Mouse (Mus musculus) macrophage (primary cell): Measurements from ENCODE around the gene Ano6. TPM values are rescaled to one million over a fixed set of nuclear protein-coding genes. Genes with fewer than 3 reads are reported as not detected.

Experiments
- H3K27ac ChIP-seq: fragments of 350-480 bp; formaldehyde crosslinking; 2 replicates; pipeline ENCODE4 v1.9.0; 2021
- H3K36me3 ChIP-seq: fragments of 350-480 bp; formaldehyde crosslinking; 2 replicates; pipeline ENCODE4 v1.9.0; 2021; ENCODE audit errors: inconsistent target
- H3K4me3 ChIP-seq: fragments of 350-480 bp; formaldehyde crosslinking; 2 replicates; pipeline ENCODE4 v1.9.0; 2021; ENCODE audit errors: inconsistent target
- H3K79me2 ChIP-seq: fragments of 350-480 bp; formaldehyde crosslinking; 2 replicates; pipeline ENCODE4 v1.9.0; 2021; ENCODE audit errors: inconsistent target
- WGBS: methylation state at CpG from one replicate; pipeline ENCODE4 v1.1.7; 2026; ENCODE audit warnings: inconsistent platforms; ENCODE audit not compliant: missing documents; 5-methylcytosine and 5-hydroxymethylcytosine counted together
- polyA plus RNA-seq: library from polyadenylated mRNA; stranded (reverse); fragments of 250-400 nt; gene quantifications from 3 replicates; pipeline ENCODE4 v1.2.4, GENCODE M21; 2018; ENCODE audit warnings: inconsistent platforms

The Ano6 gene
- polyA plus RNA-seq, 1 experiment from 2014 or later = 124 TPM

DNA sequence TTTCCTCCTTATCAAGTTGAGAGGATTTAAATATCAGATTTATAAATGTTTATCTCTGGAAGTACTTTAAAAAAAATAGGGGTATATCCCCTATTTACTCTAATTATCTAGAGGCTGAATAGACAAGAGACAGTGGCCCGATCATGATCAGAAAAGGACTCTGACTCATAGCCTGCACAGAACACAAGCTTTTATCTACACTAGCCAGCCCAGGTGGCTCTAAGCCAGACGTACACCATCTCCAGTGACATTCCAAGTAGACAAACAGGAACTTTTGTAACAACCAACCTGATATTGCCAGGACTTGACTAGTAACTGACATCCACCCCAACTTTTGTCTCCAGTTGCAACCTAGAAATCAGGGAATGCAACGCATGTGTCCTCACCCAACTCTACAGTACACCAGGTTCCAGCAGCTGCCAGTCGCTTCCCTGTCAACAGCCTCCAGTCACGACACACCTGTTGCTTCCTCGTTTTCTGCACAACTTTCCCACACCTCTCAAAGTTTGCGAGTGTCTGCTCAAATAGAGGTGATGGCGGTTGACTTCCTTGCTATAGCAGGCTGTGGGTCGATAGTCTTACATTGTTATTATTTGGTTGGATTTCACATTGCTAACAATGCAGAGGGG lies 199.0 kb downstream of the Ano6 start:
- H3K27ac ChIP-seq = no peak overlapping the region
- WGBS = 87% methylated on average over 9 of the region's 9 CpGs
- no peaks in the 10 kb centered on the region for H3K79me2 ChIP-seq
- no peaks in the 10 kb centered on the region for H3K36me3 ChIP-seq
- H3K4me3 ChIP-seq = no peak overlapping the region

DNA sequence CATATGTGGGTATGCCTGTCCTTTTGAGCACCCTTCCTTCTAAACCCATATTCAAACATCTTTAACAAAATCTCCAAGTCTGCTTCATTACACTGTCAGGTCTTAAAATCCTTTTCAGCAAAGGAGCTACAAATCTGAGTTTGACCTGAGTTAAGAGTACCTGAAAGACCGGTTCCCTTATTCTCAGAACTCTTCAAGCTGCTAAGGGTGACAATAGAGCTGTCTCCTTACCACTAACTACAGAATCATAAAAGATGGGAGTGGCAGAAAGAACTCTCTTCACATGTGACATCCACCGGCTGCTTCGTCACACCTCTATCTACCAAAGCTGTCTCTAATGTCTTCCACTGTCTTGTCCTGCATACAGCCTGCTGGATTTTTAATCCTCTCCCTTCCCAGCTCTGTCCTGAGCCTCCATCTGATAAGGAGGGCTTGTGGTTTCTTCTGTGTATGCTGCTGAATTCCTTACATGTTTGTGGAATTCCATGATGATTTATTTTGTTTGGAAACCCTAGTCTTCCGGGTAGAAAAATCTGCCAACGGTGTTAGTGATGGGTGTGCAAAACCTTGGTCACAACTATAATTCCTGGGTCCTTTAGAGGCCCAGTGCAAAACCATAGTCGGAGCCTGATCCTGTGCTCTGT lies 212.4 kb downstream of the Ano6 start:
- Histone ChIP-seq H3K4me3 (no peak overlapping the region), H3K79me2 (no peaks in the 10 kb centered on the region), H3K27ac (no peak overlapping the region), H3K36me3 (no peaks in the 10 kb centered on the region)
- WGBS = 65% methylated on average over 6 of the region's 6 CpGs

DNA sequence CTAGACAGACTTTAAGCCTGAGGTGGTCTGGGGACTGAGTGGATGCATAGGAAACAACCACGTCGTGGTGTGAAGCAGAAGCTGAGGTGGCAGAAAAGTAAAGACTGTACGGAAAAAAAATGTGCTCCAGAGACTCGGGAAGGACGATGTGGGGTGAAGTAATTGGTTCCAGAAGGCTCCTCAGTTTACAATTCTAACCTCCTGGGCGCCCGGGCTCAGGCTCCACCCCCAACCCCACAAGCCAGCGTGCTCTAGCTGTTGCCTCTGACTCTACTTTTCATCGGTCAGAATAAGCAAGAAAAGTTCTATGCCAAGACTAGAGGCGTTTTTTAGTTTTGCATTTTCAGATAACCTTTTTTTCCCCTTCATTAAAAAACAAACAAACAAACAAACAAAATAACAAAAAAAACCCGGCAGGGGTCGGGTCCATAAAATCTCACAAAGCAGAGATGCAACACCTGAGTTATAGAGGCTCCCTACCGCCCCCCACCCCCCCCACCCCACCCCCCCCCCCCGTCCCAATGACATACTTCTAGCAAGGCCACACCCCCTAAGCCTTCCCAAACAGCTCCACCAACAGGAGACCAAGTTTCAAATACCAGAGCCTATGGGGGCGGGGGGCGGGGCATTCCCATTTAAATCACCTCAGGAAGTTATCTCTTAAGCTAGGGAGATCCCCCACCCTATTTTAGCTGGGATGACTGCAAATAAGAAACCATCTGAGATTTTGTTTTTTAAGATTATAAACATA lies 221.2 kb downstream of the Ano6 start:
- no peaks in the 10 kb centered on the region for H3K79me2 ChIP-seq
- WGBS = 92% methylated on average over 14 of the region's 16 CpGs
- no peak overlapping the region for H3K4me3 ChIP-seq
- H3K27ac ChIP-seq = no peak overlapping the region
- no peaks in the 10 kb centered on the region for H3K36me3 ChIP-seq

DNA sequence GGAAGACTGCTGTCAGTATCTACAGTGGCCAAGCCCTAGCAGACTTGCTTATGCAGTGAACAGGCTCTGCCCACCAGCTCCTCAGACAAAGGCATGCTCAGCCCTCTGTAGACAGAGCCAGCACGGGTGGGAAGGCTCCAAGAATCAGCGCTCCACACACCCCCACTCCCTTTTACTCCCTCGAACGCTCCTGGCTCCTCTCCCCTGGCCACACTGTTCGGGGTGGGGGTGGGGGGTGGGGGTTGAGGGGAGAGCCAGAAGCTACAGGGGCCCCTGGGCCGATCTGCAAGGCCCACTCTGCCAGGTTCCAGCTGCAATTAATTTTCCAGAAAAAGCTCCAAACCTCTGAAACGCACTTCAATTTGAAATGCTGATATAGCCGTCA lies 221.7 kb downstream of the Ano6 start:
- WGBS = 95% methylated on average over 8 of the region's 8 CpGs
- H3K79me2 ChIP-seq = no peaks in the 10 kb centered on the region
- no peak overlapping the region for H3K27ac ChIP-seq
- H3K4me3 ChIP-seq = no peak overlapping the region
- H3K36me3 ChIP-seq = no peaks in the 10 kb centered on the region

DNA sequence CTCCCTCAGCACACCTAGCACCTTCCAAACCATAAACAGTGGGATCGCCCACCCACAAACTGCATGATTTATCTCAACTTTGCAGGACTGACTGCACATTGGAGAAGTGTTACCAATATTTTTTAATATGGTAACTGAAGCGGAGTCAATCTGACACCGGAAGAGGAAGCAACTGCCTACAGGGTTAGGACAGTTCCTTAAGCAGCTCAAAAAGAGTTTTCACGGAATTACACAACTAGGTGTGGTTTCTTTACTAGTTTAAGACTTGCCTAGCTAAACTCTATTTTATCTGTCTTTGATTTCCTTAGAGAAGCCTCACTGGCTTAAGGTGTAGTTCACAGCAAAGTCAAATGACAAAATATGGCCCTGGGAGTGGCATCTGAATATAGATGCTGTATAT lies 223.9 kb downstream of the Ano6 start:
- WGBS = 66% methylated on average over 4 of the region's 4 CpGs
- Histone ChIP-seq H3K36me3 (no peaks in the 10 kb centered on the region), H3K4me3 (no peak overlapping the region), H3K79me2 (no peaks in the 10 kb centered on the region), H3K27ac (no peak overlapping the region)

DNA sequence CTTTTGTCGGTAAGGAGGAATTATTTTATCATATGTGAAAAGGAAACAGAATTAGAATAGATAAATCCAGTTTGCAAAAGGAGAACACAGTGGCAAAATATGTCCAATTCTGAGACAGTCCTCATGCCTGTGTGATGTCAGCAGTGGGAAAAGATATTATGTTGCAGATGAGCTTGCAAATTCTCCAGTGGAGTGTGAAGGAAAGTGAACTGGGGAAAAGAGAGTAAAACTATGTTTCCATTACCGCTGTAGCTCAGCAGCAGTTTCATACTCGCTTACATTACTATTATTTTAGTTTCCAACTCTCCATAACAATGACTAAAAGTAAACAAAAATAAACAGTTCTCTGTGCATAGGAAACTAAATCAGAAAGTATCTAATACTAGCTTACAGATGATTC lies 229.8 kb downstream of the Ano6 start:
- no peaks in the 10 kb centered on the region for H3K36me3 ChIP-seq
- WGBS = 100% methylated on average over 3 of the region's 3 CpGs
- no peak overlapping the region for H3K4me3 ChIP-seq
- H3K27ac ChIP-seq = no peak overlapping the region
- no peaks in the 10 kb centered on the region for H3K79me2 ChIP-seq

DNA sequence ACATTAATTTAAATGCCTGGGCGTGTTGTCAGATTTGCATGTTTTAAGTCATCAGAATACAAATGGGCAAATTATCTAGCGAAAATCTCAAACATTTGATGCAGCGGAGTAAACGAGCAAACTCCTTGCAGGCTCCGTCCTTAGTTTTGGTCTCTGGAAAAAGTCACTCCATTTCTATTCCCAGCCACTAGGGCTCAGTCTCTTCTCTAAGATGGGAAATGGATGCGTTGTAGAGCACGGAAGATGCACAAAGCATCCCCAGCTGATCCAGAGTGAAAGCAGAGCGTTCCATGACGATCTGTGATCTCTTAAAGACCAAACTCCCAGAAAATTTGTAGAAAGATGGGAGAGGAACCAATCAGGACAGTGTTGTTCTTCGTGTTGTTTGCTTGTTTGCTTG lies 230.9 kb downstream of the Ano6 start:
- 86% methylated on average over 10 of the region's 10 CpGs for whole genome bisulfite sequencing
- Histone ChIP-seq H3K79me2 (no peaks in the 10 kb centered on the region), H3K27ac (no peak overlapping the region), H3K36me3 (no peaks in the 10 kb centered on the region), H3K4me3 (no peak overlapping the region)

Other genes with a start within 250 kb of the Ano6 start
- not detected in 3 replicates for gene Dbx2, start 134.9 kb upstream of the Ano6 start, polyA plus RNA-seq